Mouse (Mus musculus) macrophage (primary cell): Measurements from ENCODE around the gene Itpripl1. TPM values are rescaled to one million over a fixed set of nuclear protein-coding genes. Genes with fewer than 3 reads are reported as not detected.
A peak's percentile ranks its signal among the peaks of the same experiment; 100 is the strongest.
"Not testable (repeated sequence)": the region's sequence is repeated elsewhere in the genome, so short reads cannot be mapped to it uniquely, and the experiment has no call there.

ENCODE experiments used
- H3K27ac ChIP-seq: fragments of 350-480 bp; formaldehyde crosslinking; 2 replicates; pipeline ENCODE4 v1.9.0; 2021
- H3K36me3 ChIP-seq: fragments of 350-480 bp; formaldehyde crosslinking; 2 replicates; pipeline ENCODE4 v1.9.0; 2021; ENCODE audit errors: inconsistent target
- H3K4me3 ChIP-seq: fragments of 350-480 bp; formaldehyde crosslinking; 2 replicates; pipeline ENCODE4 v1.9.0; 2021; ENCODE audit errors: inconsistent target
- H3K79me2 ChIP-seq: fragments of 350-480 bp; formaldehyde crosslinking; 2 replicates; pipeline ENCODE4 v1.9.0; 2021; ENCODE audit errors: inconsistent target
- WGBS: methylation state at CpG from one replicate; pipeline ENCODE4 v1.1.7; 2026; ENCODE audit warnings: inconsistent platforms; ENCODE audit not compliant: missing documents; 5-methylcytosine and 5-hydroxymethylcytosine counted together
- polyA plus RNA-seq: library from polyadenylated mRNA; stranded (reverse); fragments of 250-400 nt; gene quantifications from 3 replicates; pipeline ENCODE4 v1.2.4, GENCODE M21; 2018; ENCODE audit warnings: inconsistent platforms

The Itpripl1 gene
- polyA plus RNA-seq, 1 experiment from 2014 or later = 18.4 TPM

- H3K27ac ChIP-seq, H3K36me3 ChIP-seq, H3K4me3 ChIP-seq: not testable (repeated sequence)
- H3K79me2 ChIP-seq = peaks cover 40% of the 10 kb centered on the region
- 20% methylated on average over 2 of the region's 3 CpGs for WGBS
Observed at GRCm38 (mm10) chr2:127135255-127135654, 8.0 kb downstream of the Itpripl1 start.

- H3K79me2 ChIP-seq = peaks cover 47% of the 10 kb centered on the region
- 2% methylated on average over 57 of the region's 57 CpGs for WGBS
- H3K27ac ChIP-seq = peak within 1 kb of the TSS; percentile 73
- H3K4me3 ChIP-seq = peak within 1 kb of the TSS; percentile 75
- H3K36me3 ChIP-seq = no peaks in the 10 kb centered on the region
Observed at GRCm38 (mm10) chr2:127133621-127134461, 9.4 kb downstream of the Itpripl1 start, which contains the start of gene Ncaph. TSS of gene Ncaph (minus strand) at chr2:127133954.

DNA sequence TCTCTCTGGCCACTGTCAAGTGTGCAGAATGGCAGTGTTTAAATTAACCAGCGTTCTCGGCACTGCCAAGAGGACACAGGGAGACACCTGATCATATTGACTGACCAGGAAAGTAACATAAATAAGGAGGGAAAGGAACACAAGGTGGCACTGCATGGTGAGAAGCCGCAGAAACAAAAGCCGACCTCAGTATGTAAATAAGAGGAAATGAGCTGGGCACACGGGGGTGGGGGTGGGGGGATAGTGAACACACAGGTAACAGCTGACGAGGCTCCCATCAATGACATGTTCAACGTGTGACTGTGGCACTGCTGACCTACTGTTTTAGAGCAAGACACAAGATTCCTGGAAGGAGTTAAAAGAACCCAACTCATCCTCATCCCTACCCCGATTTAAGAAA lies 11.9 kb downstream of the Itpripl1 start:
- Histone ChIP-seq H3K36me3 (no peaks in the 10 kb centered on the region), H3K4me3 (no peak overlapping the region), H3K27ac (no peak overlapping the region), H3K79me2 (peaks cover 66% of the 10 kb centered on the region)
- WGBS = 42% methylated on average over 8 of the region's 8 CpGs

GRCm38 (mm10) chr2:127128926-127129325 lies 14.3 kb downstream of the Itpripl1 start:
- no peaks in the 10 kb centered on the region for H3K36me3 ChIP-seq
- WGBS = 38% methylated on average over 5 of the region's 5 CpGs
- H3K27ac ChIP-seq = peak overlapping the region; percentile 13; the same call in 1 of the 2 replicates
- H3K4me3 ChIP-seq = no peak overlapping the region
- peaks cover 66% of the 10 kb centered on the region for H3K79me2 ChIP-seq

DNA sequence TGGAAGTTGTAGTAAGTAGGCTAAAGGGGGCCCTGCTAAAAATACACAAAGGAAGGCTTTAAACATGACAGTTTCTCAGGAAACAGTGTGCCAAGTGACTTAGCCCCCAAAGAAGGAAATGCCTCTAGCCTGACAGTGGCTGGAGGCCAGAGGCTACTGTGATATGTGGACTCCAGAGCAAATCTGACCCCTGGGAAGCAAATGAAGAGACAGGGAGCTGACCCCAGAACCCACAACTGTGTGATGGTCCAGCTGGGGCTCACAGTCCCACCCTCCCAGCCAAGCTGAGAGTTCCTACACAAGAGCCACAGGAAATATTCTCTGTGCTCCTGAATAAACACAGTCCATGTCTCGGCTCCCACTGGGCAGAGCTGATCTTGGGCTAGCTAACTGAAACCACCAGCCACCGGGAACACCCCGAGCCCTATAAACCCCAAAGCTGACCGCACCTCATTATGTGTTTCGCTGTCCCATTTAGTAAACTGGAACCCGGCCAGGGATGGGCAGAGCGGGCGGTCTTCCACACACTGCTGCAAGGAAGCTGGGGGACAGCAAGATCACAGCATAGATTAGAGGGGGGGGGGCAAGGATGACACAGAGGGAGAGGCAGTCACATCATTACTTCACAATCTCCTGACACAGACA lies 21.5 kb downstream of the Itpripl1 start:
- Histone ChIP-seq H3K79me2 (no peaks in the 10 kb centered on the region), H3K27ac (no peak overlapping the region), H3K4me3 (no peak overlapping the region), H3K36me3 (no peaks in the 10 kb centered on the region; the same call in 1 of the 2 replicates)
- WGBS = 99% methylated on average over 8 of the region's 8 CpGs

- peaks cover 15% of the 10 kb centered on the region for H3K36me3 ChIP-seq
- H3K79me2 ChIP-seq = no peaks in the 10 kb centered on the region
- WGBS = 94% methylated on average over 4 of the region's 4 CpGs
- H3K27ac ChIP-seq = no peak overlapping the region
- no peak overlapping the region for H3K4me3 ChIP-seq
Observed at GRCm38 (mm10) chr2:127108986-127109385, 34.3 kb downstream of the Itpripl1 start.

GRCm38 (mm10) chr2:127092000-127092399 lies 51.2 kb downstream of the Itpripl1 start:
- no peak overlapping the region for H3K4me3 ChIP-seq
- H3K36me3 ChIP-seq = peaks cover 74% of the 10 kb centered on the region
- peaks cover 17% of the 10 kb centered on the region; the same call in 1 of the 2 replicates for H3K79me2 ChIP-seq
- 87% methylated on average over 8 of the region's 8 CpGs for WGBS
- H3K27ac ChIP-seq = no peak overlapping the region

DNA sequence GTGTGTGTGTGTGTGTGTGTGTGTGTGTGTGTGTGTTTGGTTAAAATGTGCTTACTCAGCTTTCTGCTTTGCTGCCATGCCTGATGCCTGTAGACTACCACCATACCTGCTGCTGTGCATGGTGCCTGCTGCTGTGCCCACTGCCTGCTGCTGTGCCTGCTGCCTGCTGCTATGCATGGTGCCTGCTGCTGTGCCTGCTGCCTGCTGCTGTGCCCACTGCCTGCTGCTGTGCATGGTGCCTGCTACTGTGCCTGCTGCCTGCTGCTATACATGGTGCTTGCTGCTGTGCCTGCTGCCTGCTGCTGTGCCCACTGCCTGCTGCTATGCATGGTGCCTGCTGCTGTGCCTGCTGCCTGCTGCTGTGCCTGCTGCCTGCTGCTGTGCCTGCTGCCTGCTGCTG lies 53.1 kb downstream of the Itpripl1 start:
- H3K27ac ChIP-seq, H3K4me3 ChIP-seq: not testable (repeated sequence)
- H3K36me3 ChIP-seq = peaks cover 66% of the 10 kb centered on the region

More for the DNA sequence above, 53.1 kb downstream of the Itpripl1 start:
- H3K79me2 ChIP-seq = peaks cover 17% of the 10 kb centered on the region; the same call in 1 of the 2 replicates

Other genes with a start within 250 kb of the Itpripl1 start
- 64.1 to 120 TPM (median 88.4 TPM) in 3 replicates for gene Sppl2a, start 210.2 kb downstream of the Itpripl1 start, polyA plus RNA-seq
- gene Ap4e1, start 134.7 kb downstream of the Itpripl1 start, polyA plus RNA-seq = 6.6 to 8.9 TPM (median 8.1 TPM) in 3 replicates
- gene Blvra, start 72.8 kb downstream of the Itpripl1 start, polyA plus RNA-seq = 157 to 191 TPM (median 182 TPM) in 3 replicates
- gene Ncaph, start 9.5 kb downstream of the Itpripl1 start, polyA plus RNA-seq = 7.7 to 21.8 TPM (median 19.2 TPM) in 3 replicates
- 0.63 to 1.0 TPM (median 0.79 TPM) in 3 replicates for gene 1810024B03Rik, start 64.8 kb upstream of the Itpripl1 start, polyA plus RNA-seq
- gene Snrnp200, start 64.9 kb upstream of the Itpripl1 start, polyA plus RNA-seq = 44.6 to 52.3 TPM (median 48.2 TPM) in 3 replicates
- 34.0 to 44.5 TPM (median 35.1 TPM) in 3 replicates for gene Ciao1, start 104.4 kb upstream of the Itpripl1 start, polyA plus RNA-seq
- gene Tmem127, start 104.5 kb upstream of the Itpripl1 start, polyA plus RNA-seq = 41.4 to 70.2 TPM (median 50.3 TPM) in 3 replicates
- 14.5 to 35.9 TPM (median 26.1 TPM) in 3 replicates for gene Stard7, start 126.8 kb upstream of the Itpripl1 start, polyA plus RNA-seq
- gene Dusp2, start 192.7 kb upstream of the Itpripl1 start, polyA plus RNA-seq = 2.5 to 7.1 TPM (median 3.9 TPM) in 3 replicates
- not detected in 3 replicates for gene Astl, start 195.2 kb upstream of the Itpripl1 start, polyA plus RNA-seq
- not detected in 3 replicates for gene Adra2b, start 219.8 kb upstream of the Itpripl1 start, polyA plus RNA-seq